Mouse (Mus musculus): Measurements from ENCODE around the gene 2010111I01Rik. TPM values are rescaled to one million over a fixed set of nuclear protein-coding genes. Genes with fewer than 3 reads are reported as not detected.

The 2010111I01Rik gene
- polyA plus RNA-seq, 1 experiment, result not detected

DNA sequence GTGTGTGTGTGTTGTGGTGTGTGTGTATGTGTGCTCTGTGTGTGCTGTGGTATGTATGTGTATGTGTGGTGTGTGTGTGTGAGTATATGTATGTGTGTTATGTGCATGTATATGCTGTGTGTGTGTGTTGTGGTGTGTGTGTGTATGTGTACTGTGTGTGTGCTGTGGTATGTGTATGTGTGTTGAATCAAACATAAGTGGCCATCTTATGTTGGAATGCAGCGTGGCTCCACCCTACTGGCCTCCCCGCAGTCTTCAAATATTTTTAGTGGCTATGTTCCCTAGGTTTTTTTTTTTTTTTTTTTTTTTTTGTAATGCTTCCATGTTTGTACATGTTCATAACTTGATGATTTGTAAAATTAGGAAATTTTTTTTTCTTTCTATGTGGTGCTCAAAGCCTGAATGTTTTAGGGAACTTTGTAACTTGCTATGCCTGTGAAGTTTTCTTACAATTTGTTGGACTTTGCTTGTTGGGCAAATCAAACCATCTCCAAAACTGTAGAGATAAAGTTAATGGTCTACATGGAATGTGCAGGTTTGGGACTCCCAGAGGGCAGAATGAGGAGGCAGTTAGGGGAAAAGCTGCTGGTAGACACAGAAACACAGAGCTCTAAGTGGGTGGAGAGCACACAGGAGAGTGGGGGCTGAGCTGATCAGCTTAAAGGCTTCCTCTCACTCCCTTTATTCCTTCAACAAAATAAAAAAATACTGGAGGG lies 287.8 kb downstream of the 2010111I01Rik start:
- 98% methylated on average over 2 of the region's 2 CpGs for WGBS
- Histone ChIP-seq H3K4me1 (ENCODE audit: control insufficient read depth, insufficient read depth, low read length) (peaks cover 36% of the 10 kb centered on the region), H3K4me3 (ENCODE audit: insufficient read depth, low read depth, low read length) (no peak overlapping the region), H3K27ac (ENCODE audit: insufficient read depth, low read depth, low read length) (no peak overlapping the region)
- TF ChIP-seq POLR2A (IDR thresholded peaks at IDR 0.05; ENCODE audit: insufficient read depth, low read depth, low read length), result no peak
- no peak for TF ChIP-seq CTCF (IDR thresholded peaks at IDR 0.05; ENCODE audit: insufficient read depth, low read depth, low read length)

DNA sequence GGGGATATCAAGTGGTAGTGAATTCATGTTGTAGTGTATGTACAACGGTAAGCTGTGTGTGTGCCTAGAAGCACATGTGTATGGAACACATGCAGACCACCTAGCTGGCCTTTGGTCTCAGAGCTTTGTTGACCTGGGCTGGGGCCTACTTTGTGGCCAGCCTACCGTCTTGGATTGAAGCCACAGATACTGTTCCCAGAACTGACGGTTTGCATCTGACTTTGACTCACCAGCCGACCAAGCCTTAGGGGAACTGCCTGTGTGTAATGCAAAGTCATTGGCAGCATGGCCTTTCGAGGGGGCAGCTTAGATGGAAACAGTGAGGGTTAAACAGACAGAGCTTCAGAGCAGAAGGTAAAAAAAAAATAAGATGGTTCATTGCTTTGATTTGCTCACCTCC lies 288.5 kb downstream of the 2010111I01Rik start:
- Histone ChIP-seq H3K4me1 (ENCODE audit: control insufficient read depth, insufficient read depth, low read length) (peaks cover 35% of the 10 kb centered on the region), H3K27ac (ENCODE audit: insufficient read depth, low read depth, low read length) (no peak overlapping the region), H3K4me3 (ENCODE audit: insufficient read depth, low read depth, low read length) (no peak overlapping the region)
- WGBS, result 60% methylated on average over 5 of the region's 5 CpGs
- no peak for TF ChIP-seq POLR2A (IDR thresholded peaks at IDR 0.05; ENCODE audit: insufficient read depth, low read depth, low read length)
- TF ChIP-seq CTCF (IDR thresholded peaks at IDR 0.05; ENCODE audit: insufficient read depth, low read depth, low read length), result no peak

DNA sequence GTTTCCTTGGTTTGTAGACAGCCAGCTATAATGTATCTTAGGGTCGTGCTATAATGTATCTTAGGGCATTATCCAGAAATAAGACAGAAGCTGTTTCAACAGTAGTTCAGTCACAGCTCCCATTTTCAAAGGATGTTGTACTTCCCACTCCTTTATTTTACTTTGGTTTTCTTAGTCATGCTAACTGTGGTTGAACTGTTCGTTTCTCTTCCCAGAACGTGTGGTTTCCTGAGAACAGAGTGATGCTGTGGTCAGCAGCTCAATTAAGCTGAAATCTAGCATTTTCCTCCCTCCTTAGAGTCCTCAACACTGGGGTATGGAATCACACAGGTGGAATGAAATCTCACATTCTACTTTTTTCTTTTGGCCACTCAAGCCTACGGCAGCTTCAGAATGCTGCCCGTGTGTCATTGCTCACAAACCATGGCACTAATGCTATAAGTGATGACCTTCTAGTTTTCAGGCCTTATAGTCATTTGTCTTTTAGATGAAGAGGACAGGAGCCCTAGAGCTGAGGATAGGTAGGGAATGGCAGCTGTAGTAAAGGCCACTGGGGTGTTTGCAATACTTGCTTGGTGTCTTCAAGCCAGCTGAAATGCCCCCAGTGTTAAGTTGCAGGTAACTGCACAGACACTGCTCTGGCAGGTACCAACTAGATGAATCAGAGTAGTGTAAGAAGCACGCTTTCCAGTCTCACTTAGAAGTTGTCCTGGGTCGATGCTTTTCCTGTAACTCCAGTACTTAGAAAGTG lies 289.4 kb downstream of the 2010111I01Rik start:
- H3K4me3 ChIP-seq (ENCODE audit: insufficient read depth, low read depth, low read length), result no peak overlapping the region
- no peak overlapping the region for H3K27ac ChIP-seq (ENCODE audit: insufficient read depth, low read depth, low read length)
- peaks cover 37% of the 10 kb centered on the region for H3K4me1 ChIP-seq (ENCODE audit: control insufficient read depth, insufficient read depth, low read length)
- TF ChIP-seq POLR2A (IDR thresholded peaks at IDR 0.05; ENCODE audit: insufficient read depth, low read depth, low read length), result no peak
- no peak for TF ChIP-seq CTCF (IDR thresholded peaks at IDR 0.05; ENCODE audit: insufficient read depth, low read depth, low read length)
- 72% methylated on average over 7 of the region's 7 CpGs for WGBS

DNA sequence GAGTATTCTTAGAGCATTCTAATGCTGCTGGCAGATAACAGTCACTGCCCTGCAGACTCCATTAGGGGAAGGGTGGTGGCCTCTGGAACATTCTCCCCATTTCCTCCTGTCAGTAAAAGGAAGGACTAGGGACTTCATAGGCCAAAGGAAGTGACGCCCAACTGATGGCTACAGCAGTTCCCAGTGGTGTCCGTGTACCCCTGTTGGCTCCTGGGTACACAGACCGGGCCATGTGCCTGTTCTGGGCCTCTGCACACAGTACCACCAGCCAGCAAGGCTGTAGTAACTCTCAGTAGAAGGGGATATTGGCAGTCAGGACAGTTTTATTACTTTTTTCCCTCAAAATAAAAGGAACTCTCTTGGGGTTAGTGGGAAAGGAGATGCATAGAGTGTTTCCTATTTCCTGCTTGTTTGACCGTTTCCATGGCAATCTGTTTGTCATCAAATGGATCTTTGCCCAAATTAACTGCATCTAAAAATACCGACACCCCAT lies 290.9 kb downstream of the 2010111I01Rik start:
- Histone ChIP-seq H3K27ac (ENCODE audit: insufficient read depth, low read depth, low read length) (no peak overlapping the region), H3K4me1 (ENCODE audit: control insufficient read depth, insufficient read depth, low read length) (peaks cover 35% of the 10 kb centered on the region), H3K4me3 (ENCODE audit: insufficient read depth, low read depth, low read length) (no peak overlapping the region)
- WGBS, result 71% methylated on average over 5 of the region's 5 CpGs
- no peak for TF ChIP-seq POLR2A (IDR thresholded peaks at IDR 0.05; ENCODE audit: insufficient read depth, low read depth, low read length)
- TF ChIP-seq CTCF (IDR thresholded peaks at IDR 0.05; ENCODE audit: insufficient read depth, low read depth, low read length), result no peak

GRCm38 (mm10) chr13:63256146-63256545 lies 291.5 kb downstream of the 2010111I01Rik start:
- Histone ChIP-seq H3K4me3 (ENCODE audit: insufficient read depth, low read depth, low read length) (no peak overlapping the region), H3K27ac (ENCODE audit: insufficient read depth, low read depth, low read length) (no peak overlapping the region), H3K4me1 (ENCODE audit: control insufficient read depth, insufficient read depth, low read length) (peaks cover 39% of the 10 kb centered on the region)
- TF ChIP-seq POLR2A (IDR thresholded peaks at IDR 0.05; ENCODE audit: insufficient read depth, low read depth, low read length) (no peak), CTCF (IDR thresholded peaks at IDR 0.05; ENCODE audit: insufficient read depth, low read depth, low read length) (no peak)
- 77% methylated on average over 6 of the region's 6 CpGs for WGBS

GRCm38 (mm10) chr13:63256807-63257206 lies 292.1 kb downstream of the 2010111I01Rik start:
- 64% methylated on average over 7 of the region's 7 CpGs for WGBS
- H3K27ac ChIP-seq (ENCODE audit: insufficient read depth, low read depth, low read length), result no peak overlapping the region
- TF ChIP-seq POLR2A (IDR thresholded peaks at IDR 0.05; ENCODE audit: insufficient read depth, low read depth, low read length) (no peak), CTCF (IDR thresholded peaks at IDR 0.05; ENCODE audit: insufficient read depth, low read depth, low read length) (no peak)
- H3K4me1 ChIP-seq (ENCODE audit: control insufficient read depth, insufficient read depth, low read length), result peaks cover 43% of the 10 kb centered on the region
- no peak overlapping the region for H3K4me3 ChIP-seq (ENCODE audit: insufficient read depth, low read depth, low read length)

- TF ChIP-seq CTCF (IDR thresholded peaks at IDR 0.05; ENCODE audit: insufficient read depth, low read depth, low read length), result no peak
- no peak for TF ChIP-seq POLR2A (IDR thresholded peaks at IDR 0.05; ENCODE audit: insufficient read depth, low read depth, low read length)
- Histone ChIP-seq H3K4me3 (ENCODE audit: insufficient read depth, low read depth, low read length) (no peak overlapping the region), H3K27ac (ENCODE audit: insufficient read depth, low read depth, low read length) (no peak overlapping the region), H3K4me1 (ENCODE audit: control insufficient read depth, insufficient read depth, low read length) (peaks cover 44% of the 10 kb centered on the region)
- 75% methylated on average over 6 of the region's 6 CpGs for WGBS
Measured at GRCm38 (mm10) chr13:63258167-63258582, 293.5 kb downstream of the 2010111I01Rik start.

DNA sequence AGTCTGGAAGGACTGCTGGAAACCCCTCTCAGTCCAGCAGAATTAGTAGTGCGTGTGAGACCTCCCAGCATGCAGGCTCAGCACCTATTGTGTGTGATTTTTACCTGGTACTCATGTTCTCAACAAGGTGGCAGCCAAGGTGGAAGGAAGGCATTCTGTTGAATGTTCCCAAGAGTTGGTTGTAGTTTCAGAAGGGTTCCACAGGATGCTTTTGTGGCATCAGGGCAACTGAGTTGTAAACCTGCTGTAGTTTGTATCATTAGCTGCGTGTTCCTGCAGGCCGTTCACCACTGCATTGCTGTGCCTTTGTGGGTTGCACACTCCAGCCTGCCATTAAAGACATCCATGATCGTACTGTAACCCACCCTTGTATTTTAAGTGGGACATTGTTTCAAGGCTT lies 294.0 kb downstream of the 2010111I01Rik start:
- no peak overlapping the region for H3K27ac ChIP-seq (ENCODE audit: insufficient read depth, low read depth, low read length)
- H3K4me3 ChIP-seq (ENCODE audit: insufficient read depth, low read depth, low read length), result no peak overlapping the region
- H3K4me1 ChIP-seq (ENCODE audit: control insufficient read depth, insufficient read depth, low read length), result peaks cover 43% of the 10 kb centered on the region
- TF ChIP-seq CTCF (IDR thresholded peaks at IDR 0.05; ENCODE audit: insufficient read depth, low read depth, low read length), result no peak
- TF ChIP-seq POLR2A (IDR thresholded peaks at IDR 0.05; ENCODE audit: insufficient read depth, low read depth, low read length), result no peak
- WGBS, result 85% methylated on average over 4 of the region's 4 CpGs

- Histone ChIP-seq H3K27ac (ENCODE audit: insufficient read depth, low read depth, low read length) (peak overlapping the region; percentile 67), H3K4me3 (ENCODE audit: insufficient read depth, low read depth, low read length) (no peak overlapping the region), H3K4me1 (ENCODE audit: control insufficient read depth, insufficient read depth, low read length) (peaks cover 43% of the 10 kb centered on the region)
- WGBS, result 27% methylated on average over 4 of the region's 4 CpGs
- TF ChIP-seq POLR2A (IDR thresholded peaks at IDR 0.05; ENCODE audit: insufficient read depth, low read depth, low read length) (no peak), CTCF (IDR thresholded peaks at IDR 0.05; ENCODE audit: insufficient read depth, low read depth, low read length) (no peak)
Measured at GRCm38 (mm10) chr13:63260133-63260532, 295.4 kb downstream of the 2010111I01Rik start.
